ENCODE assay signal across 8 mouse cellular contexts in genomic region chr3:51156386-51157290, GRCm38 (mm10).
DNase-seq lines count a peak whose midpoint lies in the region; ATAC-seq lines count a peak whose summit lies in the region.

No protein-coding gene starts in this region.

- intact Hi-C loops in gastrocnemius, postnatal 14 days (cut with DNase I; ENCODE audit: low total_unique reads) = no loop called here

- H3K9ac ChIP-seq in intestine, embryonic 14.5 days (ENCODE audit: low read length) = no peak overlapping the region

- no peak overlapping the region for H3K27ac ChIP-seq in intestine, embryonic 14.5 days (ENCODE audit: low read depth)

- H3K4me3 ChIP-seq in intestine, embryonic 14.5 days (ENCODE audit: low read depth, low read length) = no peak overlapping the region

- WGBS in intestine, embryonic 14.5 days = 25% methylated on average over 20 of the region's 20 CpGs

- H3K36me3 ChIP-seq in intestine, embryonic 14.5 days (ENCODE audit: control insufficient read depth, insufficient read depth, low read length) = no peaks in the 10 kb centered on the region

- peak; percentile 72 for ATAC-seq in intestine, embryonic 14.5 days (replicated peaks; ENCODE audit: low FRiP score, low TSS enrichment, low read depth)
- ATAC-seq in megakaryocyte-erythroid progenitor cell, adult 5-6 weeks (replicated peaks; ENCODE audit: low FRiP score, low TSS enrichment, poor library complexity, severe bottlenecking) = peak; percentile 96

- H3K4me2 ChIP-seq in intestine, embryonic 14.5 days (ENCODE audit: low read length) = no peak overlapping the region

- peak; percentile 75 for DNase-seq in ovary, adult 18-20 months (ENCODE audit: low spot score)
- DNase-seq in ovary, postnatal 10 days (ENCODE audit: low spot score) = no peak
- peak; percentile 72 for DNase-seq in embryo, embryonic 11 days
- peak; percentile 46 for DNase-seq in gastrocnemius, postnatal 14 days
- DNase-seq in intestine, embryonic 14.5 days (ENCODE audit: low spot score) = peak; percentile 63
- DNase-seq in left cerebral cortex, adult 9 months (ENCODE audit: low spot score in 2 of 2) = peak; percentile 40 to 68
- DNase-seq in spleen, postnatal 4 days (ENCODE audit: low spot score in 2 of 2) = peak; percentile 58 to 73

- H3K9me3 ChIP-seq in intestine, embryonic 14.5 days (ENCODE audit: control insufficient read depth, low read length) = no peaks in the 10 kb centered on the region

- no peaks in the 10 kb centered on the region for H3K27me3 ChIP-seq in intestine, embryonic 14.5 days (replicated peaks; ENCODE audit: control insufficient read depth, insufficient read depth, low read length)

- peaks cover 6% of the 10 kb centered on the region; the same call in 1 of the 2 replicates for H3K4me1 ChIP-seq in intestine, embryonic 14.5 days (replicated peaks; ENCODE audit: control insufficient read depth, insufficient read depth, low read length)
